Mouse (Mus musculus): Measurements from ENCODE around the gene Gigyf2.

The Gigyf2 gene

DNA sequence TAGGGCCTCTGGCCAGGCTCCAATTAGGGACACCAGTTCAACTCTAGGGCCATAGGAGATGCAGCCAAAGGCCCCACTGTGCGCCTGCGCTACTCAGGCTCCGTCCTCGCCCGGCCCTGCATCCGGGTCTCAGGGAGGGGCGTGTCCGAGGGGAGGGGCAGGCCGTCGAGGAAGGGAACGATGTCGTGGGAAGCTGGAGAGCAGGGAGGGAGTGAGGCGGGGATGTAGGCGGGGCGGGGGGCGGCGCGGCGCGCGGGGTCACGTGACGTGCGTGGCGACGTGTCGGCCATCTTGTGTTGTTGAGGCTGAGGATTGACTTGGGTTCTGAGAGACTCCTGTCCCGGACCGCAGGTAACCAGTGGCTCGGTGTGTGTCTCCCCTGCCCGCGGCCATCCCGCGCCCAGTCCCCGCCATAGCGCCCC lies at the start of gene Gigyf2:
Gigyf2 (plus strand) TSS at position 257 of the 422 bp plus-strand sequence.
- DNase-seq (ENCODE audit: low spot score in 2 of 2) = peak; percentile 93 to 94

DNA sequence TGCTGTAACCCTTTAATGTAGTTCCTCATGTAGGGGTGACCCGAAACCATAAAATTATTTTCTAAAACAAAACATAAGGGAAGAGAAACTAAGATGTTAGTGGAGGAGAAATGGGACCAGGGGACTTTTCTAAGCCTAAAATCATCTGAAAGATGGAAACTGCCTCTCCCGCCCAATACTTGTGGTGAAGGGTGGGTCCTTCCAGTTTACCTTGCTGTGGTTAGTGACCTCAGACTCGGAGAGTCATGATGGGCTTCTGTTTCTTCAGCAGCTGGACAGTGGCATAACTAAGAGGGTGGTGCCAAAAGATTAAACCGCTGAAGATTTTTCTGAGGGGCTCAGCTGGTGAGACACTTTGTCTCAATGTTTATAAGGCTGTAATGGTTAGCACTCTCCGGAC lies 46.5 kb upstream of the Gigyf2 start:
- no peak for DNase-seq (ENCODE audit: low spot score in 2 of 2)

DNA sequence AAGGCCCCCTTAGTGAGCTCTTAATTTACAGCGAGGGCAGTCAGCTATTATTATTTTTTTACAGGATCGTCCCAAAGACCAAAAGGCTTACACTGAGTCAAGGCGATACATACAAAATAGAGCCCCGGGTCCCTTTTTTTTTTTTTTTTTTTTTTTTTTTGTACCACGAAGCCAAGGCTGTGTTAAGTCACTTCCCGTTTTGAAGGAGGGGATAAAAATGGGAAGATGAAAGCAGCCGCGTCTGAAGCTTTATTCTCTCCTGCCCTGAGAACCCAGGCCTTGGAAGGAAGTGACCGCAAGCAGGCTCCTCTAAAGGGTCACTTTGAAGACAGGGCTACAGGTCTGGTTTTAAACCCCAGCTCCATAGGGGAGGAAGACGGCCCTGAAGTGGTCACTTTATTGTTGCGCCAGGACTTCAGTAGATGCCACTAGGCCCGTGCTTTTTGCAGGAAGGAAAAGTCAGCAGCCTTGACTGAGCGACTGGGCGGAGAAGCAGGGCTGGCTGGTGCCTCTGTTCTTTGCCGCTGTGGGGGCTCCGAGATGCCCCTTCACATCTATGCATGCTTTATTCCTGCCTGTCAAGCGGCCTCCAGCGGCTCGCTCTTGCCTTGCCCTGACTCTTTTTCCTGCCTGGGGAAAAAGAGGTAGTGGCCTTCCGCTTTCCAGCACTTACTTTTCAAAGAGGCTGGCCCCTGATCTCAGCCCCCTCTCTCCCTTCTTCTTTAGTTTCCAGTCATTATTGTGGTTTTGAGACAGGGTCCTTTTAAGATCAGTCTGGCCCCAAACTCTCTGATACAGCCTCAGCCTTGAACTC lies 45.0 kb upstream of the Gigyf2 start:
- no peak for DNase-seq (ENCODE audit: low spot score in 2 of 2)

DNA sequence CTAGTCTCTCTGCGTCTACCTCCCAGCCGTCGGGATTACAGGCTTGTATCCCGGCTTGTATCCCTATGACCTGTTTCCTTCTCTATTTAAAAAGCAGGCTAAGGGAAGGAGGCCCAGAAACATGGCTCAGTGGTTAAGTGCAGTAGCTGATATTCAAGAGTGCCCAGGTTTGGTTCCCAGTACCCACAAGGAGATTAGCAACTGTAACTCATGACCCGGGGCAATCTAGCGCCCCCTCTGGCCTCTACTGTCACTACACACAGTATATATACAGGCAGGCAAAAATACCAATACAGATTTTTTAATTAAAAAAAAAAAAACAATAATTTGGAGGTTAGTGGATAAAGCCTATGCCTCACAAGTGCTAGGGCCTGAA lies 44.4 kb upstream of the Gigyf2 start:
- no peak for DNase-seq (ENCODE audit: low spot score in 2 of 2)

DNA sequence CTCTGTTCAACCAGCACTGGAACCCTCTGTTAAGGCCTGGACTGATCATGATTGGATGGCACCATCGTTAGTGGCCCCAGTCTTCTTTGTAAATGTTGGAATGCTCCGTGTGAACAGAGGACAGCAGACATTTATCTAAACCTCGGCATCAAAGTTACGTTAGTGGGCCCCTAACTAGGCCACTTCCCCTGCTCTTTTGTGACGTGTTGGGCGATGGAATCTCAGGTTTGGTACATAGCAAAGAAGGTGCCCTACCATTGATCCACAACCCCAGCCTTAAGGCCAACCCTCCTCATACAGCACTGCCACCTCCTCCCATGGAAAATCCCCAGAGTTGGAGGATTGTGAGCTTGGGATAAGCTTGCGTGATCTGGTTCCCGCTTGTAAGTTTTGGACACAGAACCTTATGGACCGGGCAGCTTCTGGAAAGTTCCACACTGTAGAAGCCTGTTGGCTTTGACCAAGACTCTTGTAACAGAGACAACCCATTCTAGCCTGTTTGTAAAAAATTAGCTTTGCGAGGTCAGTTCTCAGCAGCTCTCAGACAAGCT lies 43.3 kb upstream of the Gigyf2 start:
- DNase-seq (ENCODE audit: low spot score in 2 of 2) = no peak

DNA sequence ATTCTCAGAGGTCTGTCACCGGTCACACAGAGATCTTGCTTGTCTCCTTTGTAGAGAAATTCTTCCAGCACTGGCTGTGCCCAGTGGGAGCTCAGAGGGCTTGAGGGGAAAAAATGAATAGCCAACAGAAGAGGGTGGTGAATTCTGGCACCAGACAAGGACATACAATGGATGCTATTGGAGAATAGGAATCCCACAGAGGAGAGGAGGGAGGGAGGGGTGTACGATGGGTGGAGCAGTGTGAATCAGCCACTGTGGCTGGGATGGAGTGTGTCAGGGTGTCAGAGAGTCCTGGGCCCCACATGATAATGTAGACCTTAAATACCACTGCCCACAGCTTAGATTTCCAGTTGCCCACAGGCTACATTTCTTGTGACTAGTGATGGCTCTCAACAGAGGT lies 39.7 kb upstream of the Gigyf2 start:
- no peak for DNase-seq (ENCODE audit: low spot score in 2 of 2)

DNA sequence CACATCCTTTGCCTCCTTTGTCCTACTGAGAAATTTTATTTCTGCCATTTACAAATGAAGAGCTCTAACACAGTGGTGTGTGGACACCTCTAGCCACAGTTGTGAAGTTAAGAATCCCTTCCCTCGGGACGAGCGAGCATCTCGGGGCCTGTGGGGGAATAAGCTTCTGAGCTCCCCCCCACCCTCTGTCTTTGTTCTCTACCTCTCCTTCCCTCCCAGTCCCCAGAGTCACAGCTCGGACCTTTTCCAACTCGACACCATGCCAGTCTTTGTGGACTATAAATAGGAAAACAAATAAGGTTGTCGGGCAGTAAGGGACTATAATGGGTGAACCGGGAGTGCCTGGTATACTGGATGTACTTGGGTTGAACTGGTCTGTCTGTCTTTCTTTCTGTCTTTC lies 35.4 kb upstream of the Gigyf2 start:
- DNase-seq (ENCODE audit: low spot score in 2 of 2) = no peak

DNA sequence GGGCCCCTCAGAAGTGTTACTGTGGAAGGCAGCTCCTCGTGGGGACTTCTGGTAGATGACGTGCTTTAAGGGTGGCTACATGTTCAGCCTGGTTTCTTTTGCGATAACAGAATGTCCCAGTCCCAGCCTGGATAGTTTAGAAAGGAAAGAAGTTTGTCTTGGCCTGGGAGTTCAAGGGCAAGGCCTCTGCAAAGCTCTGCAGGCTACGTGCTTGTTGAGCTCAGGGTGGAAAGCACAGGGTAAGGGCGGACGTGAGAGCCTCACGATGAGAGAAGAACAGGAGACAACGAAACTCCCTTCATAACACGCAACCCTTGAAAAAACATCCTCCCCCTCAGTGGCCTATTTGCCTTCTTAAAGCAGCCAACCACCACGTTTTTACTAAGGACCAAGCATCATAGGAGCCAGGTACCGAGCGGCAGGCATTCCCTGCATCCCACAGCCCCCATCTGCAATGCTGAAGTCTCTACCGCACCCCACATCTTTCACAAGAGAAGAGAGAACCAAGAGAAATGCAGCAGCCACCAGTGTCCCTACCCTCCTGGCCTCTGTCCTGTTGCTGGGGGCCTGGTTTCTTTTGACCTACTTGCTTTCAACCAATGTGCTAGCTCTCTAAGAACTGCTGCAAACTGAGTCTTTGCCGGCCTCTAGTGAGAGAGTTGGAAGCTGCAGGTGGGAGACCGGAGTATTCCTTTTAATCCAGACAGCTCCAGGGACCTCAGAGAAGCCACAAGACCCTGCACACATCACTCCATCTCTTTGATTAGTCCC lies 34.2 kb upstream of the Gigyf2 start:
- DNase-seq (ENCODE audit: low spot score in 2 of 2) = peak; percentile 24 to 63

DNA sequence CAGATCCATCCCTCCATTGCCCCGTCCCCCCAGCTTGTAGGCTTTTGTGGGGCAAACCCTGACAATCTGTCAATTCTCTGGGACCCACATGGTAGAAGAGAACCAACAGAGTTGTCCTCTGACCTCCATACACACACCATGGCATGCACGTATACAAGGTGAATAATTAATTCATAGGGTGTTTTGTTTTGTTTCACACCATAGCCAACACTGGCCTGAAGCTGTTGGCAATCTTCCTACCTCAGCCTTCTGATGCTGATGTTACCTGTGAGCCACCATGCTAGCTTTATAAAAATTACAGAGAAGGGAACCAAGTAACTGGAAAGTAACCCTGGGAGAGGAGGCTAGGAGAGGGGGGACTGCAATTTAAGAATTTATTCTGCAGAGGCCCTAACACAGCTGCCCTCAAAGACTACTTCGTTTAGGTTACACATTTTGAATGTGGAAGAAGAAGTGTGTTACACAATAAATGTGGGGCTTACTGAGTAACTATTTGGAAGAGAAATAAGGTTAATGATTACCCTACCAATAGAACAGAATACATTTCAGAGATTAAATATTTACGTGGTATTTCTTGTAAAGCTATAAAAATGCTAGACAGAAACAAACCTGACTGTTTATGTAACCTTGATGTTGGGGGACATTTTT lies 32.6 kb upstream of the Gigyf2 start:
- DNase-seq (ENCODE audit: low spot score in 2 of 2) = no peak

DNA sequence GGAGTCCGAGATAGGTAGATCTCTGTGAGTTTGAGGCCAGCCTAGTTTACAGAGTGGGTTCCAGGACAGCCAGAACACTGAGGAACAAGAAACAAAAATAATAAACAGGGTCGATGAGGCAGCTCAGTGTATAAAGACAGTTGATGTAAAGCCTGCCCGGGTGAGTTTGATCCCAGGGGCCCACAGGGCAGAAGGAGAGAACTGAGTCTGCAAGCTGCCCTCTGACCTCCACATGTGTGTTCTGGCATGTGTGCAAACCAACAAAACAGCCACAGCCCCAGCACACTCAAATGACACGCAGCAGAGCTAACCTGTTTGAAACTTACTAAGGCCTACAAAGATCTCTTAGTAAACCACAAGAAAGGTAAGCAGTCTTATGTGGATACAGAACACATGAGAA lies 31.8 kb upstream of the Gigyf2 start:
- DNase-seq (ENCODE audit: low spot score in 2 of 2) = no peak

DNA sequence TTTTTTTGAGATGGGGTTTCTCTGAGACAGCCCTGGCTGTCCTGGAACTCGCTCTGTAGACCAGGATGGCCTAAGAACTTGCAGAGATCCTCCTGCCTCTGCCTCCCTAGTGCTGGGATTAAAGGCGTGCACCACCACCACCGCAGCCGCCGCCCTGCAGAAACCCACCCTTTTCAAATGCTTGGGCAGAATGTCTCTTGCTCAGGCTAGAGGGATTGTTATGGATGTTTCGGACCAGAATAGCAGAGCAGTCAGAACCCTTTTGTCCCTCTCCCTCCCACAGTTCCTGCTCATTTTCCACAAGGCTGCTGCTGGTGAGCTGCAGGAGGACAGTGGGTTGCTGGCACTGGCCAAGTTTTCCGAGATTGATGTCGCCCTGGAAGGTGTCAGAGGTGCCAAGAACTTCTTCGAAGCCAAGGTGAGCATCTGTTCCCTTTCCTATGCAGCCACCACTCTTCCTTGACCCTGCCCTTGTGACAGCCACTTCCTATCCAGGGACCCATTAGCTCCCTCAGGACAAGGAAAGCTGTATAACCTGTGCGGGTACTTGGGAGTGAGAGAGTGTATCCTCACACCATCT lies 29.4 kb upstream of the Gigyf2 start:
- no peak for DNase-seq (ENCODE audit: low spot score in 2 of 2)

DNA sequence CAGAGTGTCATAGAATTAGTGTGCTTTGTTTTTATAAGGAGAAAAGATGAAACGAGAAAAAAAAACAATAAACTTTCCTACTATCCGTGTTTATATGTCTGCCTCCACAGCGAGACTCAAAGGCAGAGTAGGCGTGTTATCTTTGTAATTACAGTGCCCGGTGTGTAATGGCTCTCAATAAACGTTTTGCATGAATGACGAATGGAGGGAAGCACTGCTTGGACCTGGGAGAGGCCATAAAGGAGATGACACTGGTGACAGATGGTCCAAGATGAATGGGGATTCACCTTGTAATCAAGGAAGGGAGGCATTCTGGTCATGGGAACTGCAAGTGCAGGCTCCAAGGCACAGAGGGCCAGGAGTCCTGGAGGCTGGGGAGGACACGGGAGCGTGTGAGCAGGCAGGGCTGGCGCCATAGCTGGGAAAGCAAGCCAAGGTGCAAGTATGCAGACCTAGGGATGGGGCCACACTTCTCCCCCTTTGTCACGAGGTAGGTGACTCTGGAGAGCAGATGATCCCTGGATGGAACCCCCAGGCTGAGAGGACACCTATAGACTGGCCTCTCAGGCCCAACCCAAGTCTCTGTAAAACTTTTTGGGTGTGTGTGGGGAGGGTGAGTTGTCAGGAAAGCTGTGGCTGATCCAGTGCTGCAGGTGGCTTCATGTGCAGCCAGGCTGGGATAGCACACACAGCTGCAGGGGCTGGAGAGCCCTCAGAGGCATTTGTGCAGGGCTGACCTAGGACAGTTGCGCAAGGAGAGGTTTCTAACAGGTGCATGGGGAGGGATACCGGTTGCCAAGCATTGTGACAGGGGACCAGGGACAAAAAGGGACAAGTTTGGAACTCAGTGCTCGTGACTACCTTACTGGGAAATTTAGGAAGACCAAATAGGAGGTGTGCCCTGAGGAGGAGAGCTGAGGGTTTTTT lies 26.2 kb upstream of the Gigyf2 start:
- no peak for DNase-seq (ENCODE audit: low spot score in 2 of 2)

DNA sequence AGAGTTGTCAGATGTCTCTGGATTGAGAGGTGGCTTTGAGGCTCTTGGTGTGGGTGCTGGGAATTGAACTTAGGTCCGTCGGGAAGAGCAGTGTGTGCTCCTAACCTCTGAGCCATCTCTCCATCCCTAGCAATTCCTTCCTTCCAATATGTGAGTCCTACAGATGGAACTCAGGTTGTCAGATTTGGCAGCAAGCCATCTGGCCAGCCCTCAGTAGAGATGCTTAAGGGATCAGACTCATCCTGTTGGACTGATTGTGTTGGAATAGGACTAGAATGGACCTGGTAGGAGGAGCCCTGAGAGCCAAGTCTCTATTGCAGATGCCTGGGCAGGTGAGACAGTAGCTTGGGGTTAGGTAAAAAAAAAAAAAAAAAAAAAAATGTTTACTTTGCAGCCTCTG lies 24.8 kb upstream of the Gigyf2 start:
- no peak for DNase-seq (ENCODE audit: low spot score in 2 of 2)

DNA sequence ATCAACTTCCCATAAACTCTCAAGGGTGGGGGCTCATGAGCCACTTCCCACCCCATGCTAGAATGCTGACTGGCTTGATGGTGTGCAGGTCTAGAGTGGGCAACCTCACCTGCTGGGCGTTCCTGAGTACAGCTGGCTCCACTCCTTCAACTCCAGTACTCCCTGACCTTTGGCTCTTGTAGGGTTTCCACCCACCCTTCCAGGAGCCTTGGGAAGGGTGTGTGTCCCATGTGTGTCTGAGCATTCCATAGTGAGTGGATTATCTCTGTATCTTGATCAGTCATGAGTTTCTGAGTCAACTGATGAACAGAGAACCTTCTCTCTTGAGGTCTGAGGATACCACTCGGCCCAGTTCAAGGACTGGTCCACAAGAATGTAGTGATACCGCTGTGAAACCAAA lies 17.8 kb upstream of the Gigyf2 start:
- no peak for DNase-seq (ENCODE audit: low spot score in 2 of 2)

DNA sequence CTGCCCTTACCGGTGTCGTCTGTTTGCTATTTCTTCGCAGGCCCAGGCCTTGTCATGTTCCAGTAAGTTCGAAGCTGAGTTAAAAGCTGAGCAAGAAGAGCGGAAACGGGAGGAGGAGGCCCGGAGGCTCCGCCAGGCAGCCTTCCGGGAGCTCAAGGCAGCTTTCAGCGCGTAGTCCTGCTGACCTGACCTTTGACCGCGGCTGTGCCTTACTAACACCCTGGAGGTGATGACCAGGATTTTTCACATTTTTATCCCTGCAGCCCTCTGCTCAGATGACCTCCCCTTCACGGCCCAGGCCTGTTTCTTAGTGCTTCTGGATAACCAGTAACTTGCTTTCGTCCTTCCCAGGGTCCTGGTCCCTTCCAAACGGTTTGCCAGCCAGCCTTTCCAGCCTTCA lies 17.2 kb upstream of the Gigyf2 start:
- no peak for DNase-seq (ENCODE audit: low spot score in 2 of 2)

DNA sequence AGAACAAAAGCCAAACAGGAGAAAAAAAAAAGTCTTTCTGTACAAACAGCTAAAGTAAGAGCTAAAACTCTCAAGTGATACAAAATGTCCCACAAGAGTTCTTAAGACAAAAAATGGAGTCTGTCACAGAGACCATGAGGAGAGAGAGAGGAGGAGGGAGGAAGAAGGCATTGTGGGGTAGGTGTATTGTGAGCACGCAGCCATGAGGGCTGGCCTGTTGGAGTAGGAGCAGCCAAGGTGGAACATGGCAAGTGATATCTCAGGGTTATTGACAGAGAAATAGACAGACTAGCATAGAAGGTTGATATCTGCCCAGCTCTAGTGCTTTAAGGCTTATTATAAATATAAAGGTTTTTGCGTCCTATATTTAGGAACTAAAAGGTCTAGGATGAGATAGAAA lies 14.1 kb upstream of the Gigyf2 start:
- DNase-seq (ENCODE audit: low spot score in 2 of 2) = no peak

DNA sequence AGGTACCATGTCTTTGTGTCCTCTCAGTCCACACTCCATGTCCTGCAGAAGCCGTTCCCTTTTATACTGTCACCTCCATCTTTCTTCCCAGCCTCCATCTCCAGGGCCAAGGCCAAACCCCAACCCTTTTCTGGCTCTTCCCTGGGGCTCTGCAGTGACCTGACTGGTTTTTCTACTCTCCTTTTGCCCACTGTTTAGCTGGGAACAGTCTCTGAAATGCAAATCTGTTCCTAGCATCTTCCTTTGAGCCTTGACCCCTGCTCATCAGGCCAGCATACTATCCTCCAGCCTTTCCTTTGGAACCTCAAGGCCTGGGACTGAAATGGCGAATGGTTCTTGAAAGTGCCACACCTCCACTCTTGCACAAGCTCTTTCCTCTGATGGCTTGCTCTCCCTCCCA lies 13.7 kb upstream of the Gigyf2 start:
- DNase-seq (ENCODE audit: low spot score in 2 of 2) = no peak

DNA sequence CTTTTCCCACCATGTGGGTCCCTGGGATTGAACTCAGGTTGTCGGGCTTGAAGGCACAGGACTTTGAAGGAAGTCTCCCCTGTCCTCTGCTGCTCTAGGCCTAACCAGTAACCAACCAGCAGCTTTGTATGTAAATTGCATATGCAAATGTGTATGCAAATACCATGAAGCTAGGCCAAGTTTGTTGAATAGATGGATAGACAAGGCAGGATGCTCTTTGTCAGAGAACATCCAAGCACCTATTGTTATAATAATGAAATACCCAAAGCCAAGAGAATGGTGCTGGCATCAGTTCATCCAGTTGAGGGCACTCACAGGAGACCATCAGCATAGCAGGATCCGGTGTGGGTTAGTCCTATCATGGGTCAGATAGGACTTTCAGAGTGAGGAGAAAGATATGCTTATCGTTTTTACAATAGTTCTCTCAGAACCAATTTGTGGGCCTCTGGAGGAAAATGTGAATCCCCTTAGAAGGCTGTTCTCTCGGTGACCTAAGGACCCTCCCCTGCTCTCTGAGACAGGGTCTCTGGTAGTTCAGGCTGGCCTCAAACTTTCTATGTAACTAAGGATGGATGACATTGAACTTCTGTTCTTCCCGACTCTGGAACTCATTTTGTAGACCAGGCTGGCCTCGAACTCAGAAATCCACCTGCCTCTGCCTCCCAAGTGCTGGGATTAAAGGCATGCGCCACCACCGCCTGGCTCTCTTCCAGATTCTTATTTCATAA lies 12.8 kb upstream of the Gigyf2 start:
- DNase-seq (ENCODE audit: low spot score in 2 of 2) = no peak

DNA sequence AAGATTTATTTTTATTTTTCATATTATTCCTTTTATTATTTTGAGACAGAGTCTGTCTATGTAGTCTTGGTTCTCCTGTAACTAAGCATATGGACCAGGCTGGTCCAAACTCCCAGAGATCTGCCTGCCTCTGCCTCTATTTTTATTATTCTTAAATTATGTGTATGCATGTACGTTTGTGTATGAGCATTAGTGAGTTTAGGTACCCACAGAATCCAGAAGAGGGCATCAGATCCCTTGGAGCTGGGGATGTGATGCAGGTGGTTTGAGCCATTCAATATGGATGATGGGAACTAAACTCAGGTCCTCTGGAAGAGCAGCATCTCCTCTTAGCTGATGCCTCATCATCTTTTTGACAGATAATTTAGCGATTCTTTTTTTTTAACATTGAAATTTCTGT lies 11.4 kb upstream of the Gigyf2 start:
- DNase-seq (ENCODE audit: low spot score in 2 of 2) = no peak

DNA sequence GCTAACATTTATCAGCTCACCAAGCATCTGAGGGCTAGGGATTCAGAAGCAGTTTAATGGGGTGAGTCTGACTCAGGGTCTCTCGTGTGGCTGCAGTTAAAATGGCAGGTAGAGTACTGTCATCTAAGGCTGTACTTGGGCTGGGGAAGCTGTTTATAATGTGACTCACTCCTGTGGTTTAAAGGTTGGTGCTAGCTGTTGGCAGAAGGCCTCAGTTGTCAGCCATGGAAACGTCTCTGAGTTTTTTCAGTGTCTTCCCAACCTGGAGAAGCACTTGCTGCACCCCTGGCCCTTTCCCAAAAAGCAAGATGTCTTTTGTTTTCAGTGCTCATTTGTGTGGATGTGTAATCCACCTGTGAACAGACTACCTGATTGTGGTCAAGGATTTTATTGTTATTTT lies 10.9 kb upstream of the Gigyf2 start:
- no peak for DNase-seq (ENCODE audit: low spot score in 2 of 2)
